Mouse (Mus musculus) hindbrain, embryonic 14.5 days (tissue): ENCODE results near the gene Dynll1. TPM values are rescaled to one million over a fixed set of nuclear protein-coding genes. Genes with fewer than 3 reads are reported as not detected.
"Not testable (repeated sequence)": the region's sequence is repeated elsewhere in the genome, so short reads cannot be mapped to it uniquely, and the experiment has no call there.

Source experiments
- ATAC-seq: fragments of 200-750 bp; cut with Nextera tagmentation; 2 replicates; pipeline ENCODE4 v1.8.0; 2017; ENCODE audit warnings: moderate number of reproducible peaks, mild to moderate bottlenecking, moderate TSS enrichment, moderate library complexity; ENCODE audit not compliant: low FRiP score
- DNase-seq: peaks from one replicate; pipeline ENCODE4 v3.0.0-alpha.2; 2015; ENCODE audit warnings: low spot score
- H3K27ac ChIP-seq: fragments of 300-500 bp; sonication (generic); 2 replicates; pipeline ENCODE4 v1.5.1; 2014; ENCODE audit warnings: mild to moderate bottlenecking, moderate library complexity
- H3K27me3 ChIP-seq: fragments of 300-500 bp; sonication (generic); 2 replicates; pipeline ENCODE4 v1.6.1; 2014; ENCODE audit warnings: mild to moderate bottlenecking, low read length, mixed read lengths; ENCODE audit not compliant: control insufficient read depth, insufficient read depth
- H3K36me3 ChIP-seq: fragments of 300-500 bp; sonication (generic); replicated peaks from 2 replicates; pipeline ENCODE4 v1.6.1; 2014; ENCODE audit not compliant: control insufficient read depth, insufficient read depth
- H3K4me1 ChIP-seq: fragments of 300-500 bp; sonication (generic); replicated peaks from 2 replicates; pipeline ENCODE4 v1.6.1; 2014; ENCODE audit warnings: antibody characterized with exemption, low read length, mixed read lengths; ENCODE audit not compliant: control insufficient read depth, insufficient read depth
- H3K4me2 ChIP-seq: fragments of 300-500 bp; sonication (generic); replicated peaks from 2 replicates; pipeline ENCODE4 v1.6.1; 2014; ENCODE audit warnings: mild to moderate bottlenecking, moderate library complexity
- H3K4me3 ChIP-seq: fragments of 300-500 bp; sonication (generic); replicated peaks from 2 replicates; pipeline ENCODE4 v1.5.1; 2014; ENCODE audit warnings: mild to moderate bottlenecking, low read length
- H3K9ac ChIP-seq: fragments of 300-500 bp; sonication (generic); 2 replicates; pipeline ENCODE4 v1.6.1; 2014
- H3K9me3 ChIP-seq: fragments of 300-500 bp; sonication (generic); 2 replicates; pipeline ENCODE4 v1.6.1; 2016; ENCODE audit warnings: low read length; ENCODE audit not compliant: control insufficient read depth
- WGBS: fragments of 180-500 bp; shearing (Covaris S2); extraction: QIAGEN DNeasy Blood & Tissue Kit; methylation state at CpG from one replicate; pipeline ENCODE4 v1.1.7; 2014; 5-methylcytosine and 5-hydroxymethylcytosine counted together
- polyA plus RNA-seq: library from polyadenylated mRNA; unstranded; fragments of >200 nt; fragmentation: Nextera tagmentation; extraction: Ambion mirVana; gene quantifications from 2 replicates; pipeline ENCODE4 v1.2.1, GENCODE M21; 2014

Dynll1 gene
- polyA plus RNA-seq, 1 experiment from 2014 or later, result 1,269 TPM

- Histone ChIP-seq H3K9ac (no peak overlapping the region), H3K4me1 (peaks cover 22% of the 10 kb centered on the region), H3K9me3 (no peaks in the 10 kb centered on the region), H3K4me2 (no peak overlapping the region), H3K4me3 (no peak overlapping the region), H3K27ac (no peak overlapping the region), H3K27me3 (no peaks in the 10 kb centered on the region), H3K36me3 (no peaks in the 10 kb centered on the region; the same call in 1 of the 2 replicates)
- no peak for DNase-seq
- ATAC-seq, result no peak
- WGBS, result 47% methylated on average over 5 of the region's 5 CpGs
Measured at GRCm38 (mm10) chr5:115313668-115313943, 12.8 kb upstream of the Dynll1 start.

DNA sequence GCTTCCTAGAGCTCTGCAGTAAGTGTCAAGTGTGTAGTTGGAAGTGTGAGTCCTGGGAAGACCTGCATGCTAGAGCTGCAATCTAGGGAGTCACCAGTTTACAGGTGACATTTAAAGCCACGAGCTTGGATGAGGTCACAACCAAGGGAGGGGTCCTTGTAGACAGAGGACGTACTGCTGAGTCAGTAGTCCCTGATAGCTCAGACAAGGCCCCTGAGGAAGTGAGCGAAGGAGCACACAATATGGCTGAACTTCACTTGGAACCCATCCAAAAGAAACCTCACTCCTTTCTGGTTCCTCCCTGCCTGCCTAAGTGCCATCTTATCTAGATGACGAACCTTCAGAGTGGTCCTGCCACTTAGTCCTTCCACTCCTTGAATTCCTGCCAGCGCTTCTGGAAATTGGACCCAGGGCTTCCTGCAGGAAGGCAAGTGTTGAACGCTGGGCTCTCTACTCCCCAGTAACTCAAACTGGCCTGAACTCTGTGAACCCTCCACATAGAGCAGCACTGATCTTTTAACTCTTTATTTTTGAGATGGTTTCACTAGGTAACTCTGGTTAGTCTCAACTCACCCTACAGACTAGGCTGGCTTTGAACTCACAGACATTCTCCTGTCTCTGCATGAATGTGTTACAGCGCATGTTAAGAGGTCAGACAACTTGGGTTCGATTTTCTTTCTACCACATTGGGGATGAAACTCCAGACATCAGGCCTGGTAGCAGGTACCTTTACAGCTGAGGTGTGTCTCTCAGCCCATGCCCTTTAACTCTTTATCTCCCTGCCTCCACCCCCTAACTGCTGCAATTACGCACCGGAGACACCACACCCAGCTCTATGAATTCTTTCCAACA is 12.2 kb upstream of the Dynll1 start:
- Histone ChIP-seq H3K4me3 (no peak overlapping the region), H3K27me3 (no peaks in the 10 kb centered on the region), H3K4me1 (peaks cover 17% of the 10 kb centered on the region), H3K4me2 (no peak overlapping the region), H3K9me3 (no peaks in the 10 kb centered on the region), H3K36me3 (no peaks in the 10 kb centered on the region; the same call in 1 of the 2 replicates), H3K27ac (no peak overlapping the region), H3K9ac (no peak overlapping the region)
- DNase-seq, result no peak
- WGBS, result 80% methylated on average over 10 of the region's 10 CpGs
- no peak for ATAC-seq

DNA sequence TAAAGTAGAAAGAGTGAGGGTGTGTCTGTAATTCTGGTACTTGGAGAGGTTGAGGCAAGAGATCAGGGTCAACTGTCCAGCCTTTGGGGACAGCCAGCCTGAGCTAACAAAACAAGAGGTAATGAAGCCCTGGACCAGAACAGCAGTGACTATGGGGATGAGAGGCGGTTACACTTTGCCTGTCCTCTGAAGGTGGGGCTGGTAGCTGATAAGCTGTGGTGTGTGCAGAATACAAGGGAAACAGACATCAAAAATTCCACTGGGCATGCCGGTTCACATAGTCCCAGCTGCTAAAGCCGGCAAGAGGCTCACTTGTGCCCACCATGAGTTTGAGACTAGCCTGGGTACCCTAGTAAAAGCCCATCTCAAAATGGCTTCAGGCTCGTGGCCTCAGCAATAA is 11.6 kb upstream of the Dynll1 start:
- ATAC-seq (no peak), DNase-seq (no peak)
- WGBS, result 90% methylated on average over 4 of the region's 4 CpGs
- Histone ChIP-seq H3K4me1 (peaks cover 10% of the 10 kb centered on the region), H3K4me3 (no peak overlapping the region), H3K4me2 (no peak overlapping the region), H3K36me3 (no peaks in the 10 kb centered on the region; the same call in 1 of the 2 replicates), H3K27ac (no peak overlapping the region), H3K9me3 (no peaks in the 10 kb centered on the region), H3K27me3 (no peaks in the 10 kb centered on the region), H3K9ac (no peak overlapping the region)

DNA sequence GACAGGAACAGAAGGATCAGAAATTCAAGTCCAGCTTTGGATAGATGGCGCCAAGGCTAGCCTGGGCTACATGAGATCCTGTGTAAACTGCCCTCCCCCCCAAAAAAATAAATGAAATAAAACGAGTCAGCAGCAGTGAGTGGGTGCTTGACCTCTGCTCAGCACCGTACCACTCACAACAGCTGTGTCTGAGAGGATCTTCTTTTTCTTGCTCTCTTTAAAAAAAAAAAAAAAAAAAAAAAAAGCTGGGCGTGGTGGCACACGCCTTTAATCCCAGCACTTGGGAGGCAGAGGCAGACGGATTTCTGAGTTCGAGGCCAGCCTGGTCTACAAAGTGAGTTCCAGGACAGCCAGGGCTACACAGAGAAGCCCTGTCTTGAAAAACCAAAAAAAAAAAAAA is 1.4 kb upstream of the Dynll1 start:
- not testable (repeated sequence) for H3K9me3 ChIP-seq, H3K27me3 ChIP-seq, DNase-seq, H3K27ac ChIP-seq, ATAC-seq
- Histone ChIP-seq H3K4me1 (peaks cover 19% of the 10 kb centered on the region), H3K4me3 (peak overlapping the region; percentile 76), H3K9ac (peak overlapping the region; percentile 54; the same call in 1 of the 2 replicates), H3K4me2 (peak overlapping the region; percentile 72), H3K36me3 (peaks cover 20% of the 10 kb centered on the region)
- WGBS, result 76% methylated on average over 3 of the region's 7 CpGs

- no peak for DNase-seq
- Histone ChIP-seq H3K27ac (peak overlapping the region; percentile 60; the same call in 1 of the 2 replicates), H3K9me3 (no peaks in the 10 kb centered on the region), H3K4me2 (peak overlapping the region; percentile 72), H3K4me3 (peak overlapping the region; percentile 76), H3K4me1 (peaks cover 19% of the 10 kb centered on the region), H3K27me3 (no peaks in the 10 kb centered on the region), H3K9ac (peak overlapping the region; percentile 54), H3K36me3 (peaks cover 26% of the 10 kb centered on the region)
- ATAC-seq, result no peak
- WGBS, result 33% methylated on average over 13 of the region's 13 CpGs
Measured at GRCm38 (mm10) chr5:115301615-115302014, 816 bp upstream of the Dynll1 start.

DNA sequence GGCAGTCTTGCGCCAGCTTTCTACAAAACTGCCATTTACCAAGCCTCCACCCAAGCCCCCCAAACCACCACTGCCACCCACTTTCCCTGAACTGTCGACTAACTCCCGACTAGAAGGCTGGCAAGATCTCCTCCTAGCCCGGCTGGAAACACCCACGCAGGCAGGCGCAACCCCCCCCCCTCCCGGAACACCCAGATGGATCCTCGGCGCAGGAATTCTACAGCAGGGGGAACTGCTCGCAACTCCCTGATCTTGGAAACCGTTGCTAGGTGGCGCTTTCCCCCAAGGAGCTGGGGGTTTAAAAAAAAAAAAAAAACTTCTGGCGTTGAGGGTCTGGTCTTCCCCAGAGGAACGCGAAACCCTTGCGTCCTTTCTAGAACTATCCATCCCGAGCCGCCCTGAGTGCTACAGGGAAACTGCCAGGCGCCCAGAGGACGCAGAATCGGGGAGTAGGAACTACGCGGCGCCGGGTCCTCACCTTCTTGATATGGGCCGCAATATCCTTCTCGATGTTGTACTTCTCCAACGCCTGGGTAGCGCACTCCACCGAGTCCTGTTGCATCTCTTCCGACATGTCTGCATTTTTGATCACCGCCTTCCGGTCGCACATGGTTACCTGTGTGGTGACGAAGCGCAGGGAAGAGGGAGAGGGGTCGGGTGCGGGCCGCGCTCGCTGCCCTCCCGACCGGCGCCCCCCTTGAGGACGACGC is 609 bp downstream of the Dynll1 start:
- H3K27me3 ChIP-seq, result no peaks in the 10 kb centered on the region
- peak overlapping the region; percentile 72 for H3K4me2 ChIP-seq
- DNase-seq, result peak; percentile 73
- no peaks in the 10 kb centered on the region for H3K9me3 ChIP-seq
- H3K36me3 ChIP-seq, result peaks cover 40% of the 10 kb centered on the region
- peak overlapping the region; percentile 85 for H3K9ac ChIP-seq
- H3K27ac ChIP-seq, result peak overlapping the region; percentile 90
- under 1% methylated on average over 46 of the region's 46 CpGs for WGBS
- H3K4me3 ChIP-seq, result peak overlapping the region; percentile 76
- peaks cover 19% of the 10 kb centered on the region for H3K4me1 ChIP-seq
- ATAC-seq, result peak; percentile 1; the same call in 1 of the 2 replicates

- Histone ChIP-seq H3K27me3 (no peaks in the 10 kb centered on the region), H3K36me3 (peaks cover 61% of the 10 kb centered on the region), H3K9ac (no peak overlapping the region), H3K4me3 (no peak overlapping the region), H3K9me3 (no peaks in the 10 kb centered on the region), H3K4me2 (no peak overlapping the region), H3K4me1 (peaks cover 12% of the 10 kb centered on the region), H3K27ac (no peak overlapping the region)
- ATAC-seq (no peak), DNase-seq (no peak)
- WGBS, result 89% methylated on average over 10 of the region's 10 CpGs
Measured at GRCm38 (mm10) chr5:115296347-115296746, 4.5 kb downstream of the Dynll1 start.

DNA sequence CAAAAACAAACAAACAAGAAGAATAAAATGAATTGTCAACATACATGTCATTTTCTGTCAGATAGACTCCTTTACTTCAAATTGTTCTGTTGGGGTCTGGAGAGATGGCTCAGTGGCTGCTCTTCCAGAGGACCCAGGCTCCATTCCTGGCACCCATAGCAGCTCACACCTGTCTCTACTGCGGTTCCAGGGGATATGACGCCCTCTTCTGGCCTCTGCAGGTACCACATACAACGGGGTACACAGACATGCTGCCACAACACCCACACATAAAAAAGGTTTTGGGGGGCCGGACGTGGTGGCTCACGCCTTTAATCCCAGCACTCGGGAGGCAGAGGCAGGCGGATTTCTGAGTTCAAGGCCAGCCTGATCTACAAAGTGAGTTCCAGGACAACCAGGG is 6.6 kb downstream of the Dynll1 start:
- peaks cover 6% of the 10 kb centered on the region for H3K4me1 ChIP-seq
- no peak overlapping the region for H3K9ac ChIP-seq
- peaks cover 78% of the 10 kb centered on the region for H3K36me3 ChIP-seq
- no peaks in the 10 kb centered on the region for H3K9me3 ChIP-seq
- no peak overlapping the region for H3K4me2 ChIP-seq
- H3K4me3 ChIP-seq, result no peak overlapping the region
- ATAC-seq, result no peak
- DNase-seq, result no peak
- no peaks in the 10 kb centered on the region for H3K27me3 ChIP-seq
- WGBS, result 94% methylated on average over 8 of the region's 8 CpGs
- no peak overlapping the region for H3K27ac ChIP-seq

DNA sequence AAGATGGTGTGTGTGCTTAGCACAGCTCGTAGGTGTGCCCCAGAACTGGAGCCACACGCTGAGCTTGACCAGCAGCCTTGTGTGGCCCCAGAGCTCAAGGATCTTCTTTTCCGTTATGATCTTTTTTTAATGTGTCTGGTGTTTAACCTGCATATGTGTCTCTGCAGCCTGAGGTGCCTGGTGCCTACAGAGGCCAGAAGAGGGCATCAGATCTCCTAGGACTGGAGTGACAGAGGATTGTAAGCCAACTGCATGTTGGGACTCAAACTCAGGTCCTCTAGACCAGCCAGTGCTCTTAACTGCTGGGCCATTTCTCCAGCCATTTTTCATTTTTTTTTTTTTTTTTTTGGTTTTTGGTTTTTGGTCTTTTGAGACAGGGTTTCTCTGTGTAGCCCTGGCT is 16.1 kb downstream of the Dynll1 start:
- DNase-seq, result no peak

More for the DNA sequence above, 16.1 kb downstream of the Dynll1 start:
- 84% methylated on average over 3 of the region's 3 CpGs for WGBS
- H3K4me3 ChIP-seq, result no peak overlapping the region
- H3K27ac ChIP-seq, result no peak overlapping the region
- H3K4me2 ChIP-seq, result no peak overlapping the region
- peaks cover 6% of the 10 kb centered on the region for H3K4me1 ChIP-seq
- no peaks in the 10 kb centered on the region for H3K9me3 ChIP-seq
- no peaks in the 10 kb centered on the region for H3K27me3 ChIP-seq
- ATAC-seq, result no peak
- peaks cover 50% of the 10 kb centered on the region for H3K36me3 ChIP-seq
- H3K9ac ChIP-seq, result no peak overlapping the region
